Mouse (Mus musculus) embryonic facial prominence, embryonic 10.5 days (tissue): ENCODE data around the gene Aox2. TPM values are rescaled to one million over a fixed set of nuclear protein-coding genes. Genes with fewer than 3 reads are reported as not detected.

ENCODE experiments used
- DNase-seq: peaks from one replicate; pipeline ENCODE4 v3.0.0-alpha.2; 2017; ENCODE audit warnings: low spot score
- H3K27ac ChIP-seq: fragments of 300-500 bp; sonication (generic); replicated peaks from 2 replicates; pipeline ENCODE4 v1.5.1; 2016; ENCODE audit warnings: mild to moderate bottlenecking
- H3K27me3 ChIP-seq: fragments of 300-500 bp; sonication (generic); replicated peaks from 2 replicates; pipeline ENCODE4 v1.6.1; 2016; ENCODE audit warnings: low read depth, mild to moderate bottlenecking; ENCODE audit not compliant: poor library complexity, severe bottlenecking
- H3K36me3 ChIP-seq: fragments of 300-500 bp; sonication (generic); replicated peaks from 2 replicates; pipeline ENCODE4 v1.6.1; 2016; ENCODE audit warnings: mild to moderate bottlenecking, moderate library complexity
- H3K4me1 ChIP-seq: fragments of 300-500 bp; sonication (generic); 2 replicates; pipeline ENCODE4 v1.6.1; 2016
- H3K4me3 ChIP-seq: fragments of 300-500 bp; sonication (generic); 2 replicates; pipeline ENCODE4 v1.5.1; 2016; ENCODE audit warnings: mild to moderate bottlenecking, moderate library complexity
- H3K9me3 ChIP-seq: fragments of 300-500 bp; sonication (generic); 2 replicates; pipeline ENCODE4 v1.6.1; 2016; ENCODE audit warnings: mild to moderate bottlenecking
- WGBS: fragments of 180-500 bp; shearing (Covaris S2); methylation state at CpG from one replicate; pipeline ENCODE4 v1.1.7; 2016; 5-methylcytosine and 5-hydroxymethylcytosine counted together
- polyA plus RNA-seq: library from polyadenylated mRNA; unstranded; fragments of >200 nt; fragmentation: Nextera tagmentation; extraction: Ambion mirVana; gene quantifications from 2 replicates; pipeline ENCODE4 v1.2.1, GENCODE M21; 2016

Aox2 gene
- polyA plus RNA-seq, 1 experiment from 2014 or later, result 0.04 TPM

- DNase-seq, result no peak
- Histone ChIP-seq H3K4me1 (no peaks in the 10 kb centered on the region), H3K4me3 (no peak overlapping the region), H3K36me3 (no peaks in the 10 kb centered on the region), H3K9me3 (no peaks in the 10 kb centered on the region), H3K27ac (no peak overlapping the region), H3K27me3 (no peaks in the 10 kb centered on the region)
- WGBS, result 77% methylated on average over 3 of the region's 3 CpGs
These were observed 17.8 kb upstream of the Aox2 start for GRCm38 (mm10) chr1:58260311-58260710.

DNA sequence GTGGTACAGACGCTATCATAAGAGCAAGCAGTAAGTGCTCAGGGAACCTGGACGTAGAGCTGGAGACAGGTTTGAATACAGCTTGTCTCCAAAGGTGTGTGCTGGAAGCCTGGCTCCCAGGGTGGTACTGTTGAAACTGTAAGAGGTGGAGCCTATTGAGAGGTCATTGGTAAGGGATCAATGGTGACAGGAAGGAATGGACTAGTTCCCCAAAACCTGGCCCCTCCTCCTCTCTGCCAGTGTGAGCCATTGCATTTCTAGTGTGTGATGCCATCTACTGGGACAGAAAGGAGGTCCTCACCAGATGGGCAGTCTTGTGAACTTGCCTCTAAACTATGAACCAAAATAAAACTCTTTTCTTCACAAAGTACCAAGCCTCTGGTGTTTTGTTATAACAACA lies 9.9 kb upstream of the Aox2 start:
- H3K4me1 ChIP-seq, result no peaks in the 10 kb centered on the region
- H3K9me3 ChIP-seq, result no peaks in the 10 kb centered on the region
- H3K27ac ChIP-seq, result no peak overlapping the region
- DNase-seq, result no peak
- H3K4me3 ChIP-seq, result no peak overlapping the region
- no peaks in the 10 kb centered on the region for H3K27me3 ChIP-seq
- H3K36me3 ChIP-seq, result no peaks in the 10 kb centered on the region
- WGBS, result 84% methylated on average over 2 of the region's 2 CpGs

DNA sequence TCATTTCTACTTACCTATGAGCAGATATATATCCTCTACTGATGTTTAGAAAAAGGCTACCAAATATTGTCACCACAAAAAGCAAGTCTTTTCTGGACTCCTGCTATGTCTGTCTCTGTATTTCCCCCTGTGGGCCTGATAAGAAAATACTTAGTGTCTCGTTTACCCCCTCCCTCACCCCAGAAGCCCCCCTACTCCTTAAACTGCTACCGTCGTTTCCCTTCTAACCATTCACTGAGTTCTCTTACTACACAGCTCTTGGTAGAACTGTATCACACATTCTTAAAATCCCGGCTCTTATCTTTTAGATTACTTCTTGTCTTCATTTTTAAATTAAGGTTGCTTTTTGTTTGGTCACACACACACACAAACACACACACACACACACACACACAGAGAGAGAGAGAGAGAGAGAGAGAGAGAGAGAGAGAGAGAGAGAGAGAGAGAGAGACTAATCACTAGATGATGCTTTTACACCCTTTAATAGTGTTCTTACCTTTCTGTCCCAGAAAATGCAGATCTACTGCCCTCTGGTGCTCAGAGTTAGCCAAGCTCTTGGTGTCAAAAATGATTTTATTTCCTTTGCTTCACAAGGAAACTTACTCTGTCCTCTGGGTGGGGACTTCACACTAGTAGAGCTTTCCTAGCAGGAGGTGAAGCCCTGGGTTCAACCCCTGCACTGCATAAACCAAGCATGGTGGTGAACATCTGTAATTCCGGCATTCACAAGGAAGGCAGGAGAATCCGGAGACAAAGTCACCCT lies 7.1 kb upstream of the Aox2 start:
- H3K9me3 ChIP-seq, result no peaks in the 10 kb centered on the region
- H3K27ac ChIP-seq, result no peak overlapping the region

GRCm38 (mm10) chr1:58275879-58276278 lies 2.2 kb upstream of the Aox2 start:
- DNase-seq, result peak; percentile 31
- Histone ChIP-seq H3K9me3 (no peaks in the 10 kb centered on the region), H3K4me1 (peaks cover 23% of the 10 kb centered on the region), H3K27me3 (no peaks in the 10 kb centered on the region), H3K36me3 (no peaks in the 10 kb centered on the region), H3K27ac (0 out of 2 replicates have a peak overlapping the region, but pooled peaks have one; percentile 7), H3K4me3 (no peak overlapping the region)
- 27% methylated on average over 9 of the region's 9 CpGs for WGBS

More for the DNA sequence above, 7.1 kb upstream of the Aox2 start:
- peak; percentile 50 for DNase-seq
- 67% methylated on average over 6 of the region's 6 CpGs for WGBS
- Histone ChIP-seq H3K36me3 (no peaks in the 10 kb centered on the region), H3K4me1 (peaks cover 4% of the 10 kb centered on the region), H3K27me3 (no peaks in the 10 kb centered on the region), H3K4me3 (no peak overlapping the region)

- Histone ChIP-seq H3K9me3 (no peaks in the 10 kb centered on the region), H3K27me3 (no peaks in the 10 kb centered on the region), H3K36me3 (no peaks in the 10 kb centered on the region), H3K4me1 (peaks cover 23% of the 10 kb centered on the region), H3K4me3 (no peak overlapping the region), H3K27ac (peak overlapping the region; percentile 30; the same call in 1 of the 2 replicates)
- no peak for DNase-seq
- 62% methylated on average over 7 of the region's 7 CpGs for WGBS
These were observed 387 bp downstream of the Aox2 start for GRCm38 (mm10) chr1:58278513-58278912.

GRCm38 (mm10) chr1:58280381-58280780 lies 2.3 kb downstream of the Aox2 start:
- Histone ChIP-seq H3K4me1 (peaks cover 23% of the 10 kb centered on the region), H3K4me3 (no peak overlapping the region), H3K9me3 (no peaks in the 10 kb centered on the region), H3K27ac (0 out of 2 replicates have a peak overlapping the region, but pooled peaks have one; percentile 30), H3K27me3 (no peaks in the 10 kb centered on the region), H3K36me3 (no peaks in the 10 kb centered on the region)
- WGBS, result 89% methylated on average over 4 of the region's 4 CpGs
- no peak for DNase-seq

GRCm38 (mm10) chr1:58280939-58281624 lies 3.0 kb downstream of the Aox2 start:
- WGBS, result 82% methylated on average over 13 of the region's 13 CpGs
- Histone ChIP-seq H3K27ac (0 out of 2 replicates have a peak overlapping the region, but pooled peaks have one; percentile 14), H3K36me3 (no peaks in the 10 kb centered on the region), H3K4me1 (peaks cover 18% of the 10 kb centered on the region), H3K4me3 (no peak overlapping the region), H3K9me3 (no peaks in the 10 kb centered on the region), H3K27me3 (no peaks in the 10 kb centered on the region)
- no peak for DNase-seq

DNA sequence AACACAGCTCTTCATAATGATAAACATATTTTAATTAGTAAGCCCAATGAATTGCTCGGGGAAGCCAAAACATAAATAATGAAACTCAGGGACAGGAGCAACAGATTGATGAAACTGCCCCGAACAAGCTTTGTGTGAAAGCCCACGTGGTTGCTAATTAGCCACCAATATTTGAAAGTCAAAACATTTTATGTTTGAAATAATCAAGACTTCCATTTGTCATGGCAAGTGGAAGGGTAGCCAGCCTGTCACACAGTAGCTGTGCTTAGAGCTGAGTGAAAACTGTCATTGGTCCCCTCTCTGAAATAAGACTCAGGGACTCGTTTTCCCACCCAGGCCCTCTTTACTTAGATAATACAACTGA lies 3.5 kb downstream of the Aox2 start:
- 80% methylated on average over 4 of the region's 4 CpGs for WGBS
- no peak overlapping the region for H3K27ac ChIP-seq
- no peak for DNase-seq
- H3K4me1 ChIP-seq, result peaks cover 18% of the 10 kb centered on the region
- H3K4me3 ChIP-seq, result no peak overlapping the region
- H3K9me3 ChIP-seq, result no peaks in the 10 kb centered on the region
- no peaks in the 10 kb centered on the region for H3K27me3 ChIP-seq
- no peaks in the 10 kb centered on the region for H3K36me3 ChIP-seq

DNA sequence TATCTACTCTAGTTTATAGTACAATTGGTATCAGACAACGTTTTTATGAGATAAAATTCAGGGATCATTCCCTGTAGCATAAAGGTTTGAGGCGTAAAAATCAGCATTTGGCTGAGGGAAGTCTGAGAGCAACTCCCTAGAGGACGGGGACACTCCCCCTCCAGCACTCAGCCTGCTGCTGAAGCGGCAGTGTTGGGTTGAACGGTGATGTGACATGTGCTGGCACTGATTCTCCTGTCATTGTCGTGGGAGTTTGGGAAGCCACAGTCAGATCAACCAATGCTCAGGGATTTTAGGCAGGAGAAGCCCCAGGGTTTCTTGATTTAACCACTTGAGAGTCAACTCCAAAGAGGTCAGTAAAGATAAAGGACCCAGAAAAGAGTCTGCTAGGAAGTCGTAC lies 6.4 kb downstream of the Aox2 start:
- WGBS, result 61% methylated on average over 7 of the region's 7 CpGs
- Histone ChIP-seq H3K27me3 (no peaks in the 10 kb centered on the region), H3K4me3 (no peak overlapping the region), H3K27ac (no peak overlapping the region), H3K4me1 (peaks cover 2% of the 10 kb centered on the region; the same call in 1 of the 2 replicates), H3K36me3 (no peaks in the 10 kb centered on the region), H3K9me3 (no peaks in the 10 kb centered on the region)
- DNase-seq, result no peak

GRCm38 (mm10) chr1:58288091-58288490 lies 10.0 kb downstream of the Aox2 start:
- 85% methylated on average over 3 of the region's 3 CpGs for WGBS
- DNase-seq, result no peak
- no peak overlapping the region for H3K4me3 ChIP-seq

DNA sequence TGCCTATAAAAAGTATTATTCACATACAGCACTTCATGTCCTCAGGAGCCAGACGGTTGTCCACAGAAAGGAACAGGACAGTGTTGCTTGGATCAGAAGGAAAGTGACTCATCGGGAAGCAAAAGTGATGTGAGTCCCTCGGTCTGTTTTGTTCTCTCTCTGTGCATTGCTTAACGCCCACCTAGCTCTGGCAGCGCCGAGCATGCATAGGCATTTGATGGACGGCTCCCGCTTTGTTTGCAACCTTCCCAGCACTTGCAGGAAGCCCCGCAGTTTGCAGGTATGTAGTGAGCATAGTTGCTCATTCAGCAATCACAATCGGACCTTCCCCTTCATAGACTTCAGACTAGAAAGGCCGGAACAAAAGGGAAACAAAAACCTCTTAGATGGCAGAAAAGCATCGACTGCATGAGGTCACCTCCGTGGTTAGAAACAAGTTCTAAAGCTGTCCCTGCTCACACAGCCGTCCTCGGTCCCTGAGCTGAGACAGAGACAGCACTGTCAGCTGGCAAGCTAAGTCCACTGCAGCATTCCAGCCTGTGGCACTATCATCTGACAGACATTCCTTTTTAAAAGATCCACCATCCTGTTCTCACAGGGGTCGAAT lies 11.8 kb downstream of the Aox2 start:
- H3K4me3 ChIP-seq, result no peak overlapping the region
- 45% methylated on average over 16 of the region's 16 CpGs for WGBS
- no peak overlapping the region for H3K27ac ChIP-seq
- DNase-seq, result no peak
- H3K27me3 ChIP-seq, result no peaks in the 10 kb centered on the region
- H3K9me3 ChIP-seq, result no peaks in the 10 kb centered on the region
- H3K36me3 ChIP-seq, result no peaks in the 10 kb centered on the region
- H3K4me1 ChIP-seq, result peaks cover 16% of the 10 kb centered on the region; the same call in 1 of the 2 replicates

More at GRCm38 (mm10) chr1:58288091-58288490, 10.0 kb downstream of the Aox2 start:
- Histone ChIP-seq H3K9me3 (no peaks in the 10 kb centered on the region), H3K27ac (no peak overlapping the region), H3K36me3 (no peaks in the 10 kb centered on the region), H3K27me3 (no peaks in the 10 kb centered on the region), H3K4me1 (peaks cover 16% of the 10 kb centered on the region; the same call in 1 of the 2 replicates)

DNA sequence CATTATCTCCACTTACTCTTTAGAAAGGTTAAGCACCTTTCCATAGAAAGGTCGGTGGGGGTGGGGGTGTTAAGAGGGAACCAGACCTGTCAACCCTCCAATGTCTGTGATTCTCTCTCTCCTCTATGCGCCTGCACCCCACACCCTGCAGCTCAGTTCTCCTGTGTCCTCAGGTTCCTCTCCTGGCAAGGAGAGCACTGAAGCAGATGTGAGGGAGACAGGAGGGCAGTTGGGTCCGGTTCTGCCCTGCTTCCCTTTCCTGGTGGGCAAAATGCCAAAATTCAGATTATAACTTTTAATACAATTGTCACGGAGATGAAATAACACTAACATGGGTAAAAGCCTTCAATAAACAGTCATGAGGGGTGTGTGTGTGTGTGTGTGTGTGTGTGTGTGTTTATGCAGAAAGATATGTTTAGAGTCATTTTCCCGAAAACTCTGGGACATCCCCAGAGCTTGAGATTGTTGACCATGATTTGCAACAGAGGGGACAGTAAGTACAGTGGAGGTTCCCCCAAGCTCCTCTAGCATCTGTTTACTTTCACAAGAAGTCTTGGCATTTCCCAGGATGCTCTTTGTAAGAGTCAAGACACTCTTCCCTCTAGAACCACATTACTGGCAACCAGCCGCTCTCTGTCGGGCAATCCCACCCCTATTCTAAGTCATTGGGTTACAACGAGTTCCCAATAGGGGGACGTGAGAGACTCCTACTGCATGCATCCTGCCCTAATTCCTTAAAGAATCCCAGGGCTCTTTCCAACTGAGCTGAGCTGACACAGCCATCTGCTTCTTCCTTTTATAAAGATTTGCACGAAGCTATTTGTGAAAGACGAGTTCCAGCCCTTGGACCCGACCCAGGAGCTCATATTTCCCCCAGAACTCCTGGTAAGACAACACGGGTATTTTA lies 13.5 kb downstream of the Aox2 start:
- H3K27me3 ChIP-seq, result no peaks in the 10 kb centered on the region
- H3K27ac ChIP-seq, result no peak overlapping the region
- H3K4me3 ChIP-seq, result no peak overlapping the region
- no peak for DNase-seq
- WGBS, result 66% methylated on average over 13 of the region's 13 CpGs
- H3K9me3 ChIP-seq, result no peaks in the 10 kb centered on the region
- peaks cover 22% of the 10 kb centered on the region for H3K4me1 ChIP-seq
- H3K36me3 ChIP-seq, result no peaks in the 10 kb centered on the region
